Mouse (Mus musculus): ENCODE results near the gene Iqsec3.

Gene Iqsec3

DNA sequence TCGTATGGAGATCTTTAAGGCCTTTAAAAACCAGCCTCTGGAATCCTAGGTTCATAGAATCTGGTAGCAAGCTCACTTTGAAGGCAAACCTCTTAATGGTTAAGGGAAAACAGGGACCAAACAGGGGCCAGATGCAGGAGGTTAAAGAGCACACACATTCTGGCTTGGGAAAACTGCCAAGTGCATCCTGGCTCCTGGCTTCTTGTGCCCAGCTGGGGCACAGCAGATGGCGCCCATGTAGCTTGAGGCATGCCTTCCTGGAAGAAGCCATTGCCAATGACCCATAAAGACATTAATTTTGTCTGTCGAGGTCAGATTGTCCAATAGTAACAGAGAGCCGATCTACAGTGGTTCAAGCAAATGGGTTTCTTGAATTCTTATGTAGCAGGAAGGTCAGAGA is 109.5 kb downstream of the Iqsec3 start:
- DNase-seq, result no peak

DNA sequence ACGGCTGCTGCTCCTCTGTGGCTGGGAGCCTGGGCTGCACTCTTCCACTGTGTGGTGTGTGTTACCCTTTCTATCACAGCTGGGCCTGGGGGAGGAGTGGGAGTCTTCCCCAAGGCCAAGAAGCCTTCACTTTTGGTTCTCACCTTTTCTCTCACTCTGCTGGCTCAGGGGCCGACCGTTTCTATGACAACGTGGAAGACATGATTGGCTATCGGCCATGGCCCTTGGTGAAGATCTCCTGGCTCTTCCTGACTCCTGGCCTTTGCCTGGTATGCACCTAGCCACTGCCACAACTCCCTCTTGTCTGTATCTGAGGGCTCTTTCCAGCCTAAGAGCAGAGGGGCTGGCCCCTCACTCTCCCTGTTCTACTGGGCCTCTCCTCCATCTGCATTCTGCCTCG is 110.4 kb downstream of the Iqsec3 start:
- no peak for DNase-seq

GRCm38 (mm10) chr6:121357232-121357631 is 116.2 kb downstream of the Iqsec3 start:
- DNase-seq, result no peak

DNA sequence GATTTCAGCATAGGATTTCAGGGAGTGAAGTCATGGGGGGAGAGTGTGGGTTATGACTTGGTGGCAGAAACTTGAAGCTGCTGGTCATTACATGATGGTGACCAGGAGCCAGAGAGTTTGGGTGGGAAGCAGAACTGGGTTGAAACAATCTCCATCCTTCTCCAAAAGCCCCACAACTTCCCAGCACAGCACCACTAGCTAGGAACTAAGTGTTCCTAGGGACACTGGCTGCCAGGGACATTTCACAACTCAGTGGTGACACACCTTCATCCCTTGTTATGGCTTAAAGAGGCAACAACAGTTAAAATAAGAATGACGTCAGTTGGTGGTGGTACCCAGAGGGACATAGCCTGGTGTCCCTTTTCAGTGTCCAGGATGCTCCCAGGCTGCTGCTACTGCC is 117.4 kb downstream of the Iqsec3 start:
- DNase-seq, result no peak

DNA sequence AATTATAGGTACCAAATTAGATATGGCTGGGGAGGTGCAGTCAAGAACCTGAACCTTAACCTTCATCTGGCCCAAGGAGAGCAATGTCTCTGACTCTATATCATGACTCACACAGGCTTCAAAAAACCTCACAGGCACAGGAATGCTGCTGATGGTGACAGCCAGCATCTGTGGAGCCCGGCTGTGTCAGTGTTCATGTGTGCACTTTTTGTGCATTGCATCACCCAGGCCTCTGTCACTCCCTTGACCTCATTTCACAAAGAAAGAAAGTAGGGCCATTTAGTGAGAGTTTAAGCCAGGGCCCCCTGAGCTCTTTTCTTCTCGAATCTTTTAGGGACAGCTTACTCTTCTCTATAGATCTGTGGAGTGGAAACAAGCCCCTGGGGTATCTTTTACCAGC is 121.2 kb downstream of the Iqsec3 start:
- DNase-seq, result no peak

- DNase-seq, result no peak
Observed at GRCm38 (mm10) chr6:121346428-121346827, 127.0 kb downstream of the Iqsec3 start.

DNA sequence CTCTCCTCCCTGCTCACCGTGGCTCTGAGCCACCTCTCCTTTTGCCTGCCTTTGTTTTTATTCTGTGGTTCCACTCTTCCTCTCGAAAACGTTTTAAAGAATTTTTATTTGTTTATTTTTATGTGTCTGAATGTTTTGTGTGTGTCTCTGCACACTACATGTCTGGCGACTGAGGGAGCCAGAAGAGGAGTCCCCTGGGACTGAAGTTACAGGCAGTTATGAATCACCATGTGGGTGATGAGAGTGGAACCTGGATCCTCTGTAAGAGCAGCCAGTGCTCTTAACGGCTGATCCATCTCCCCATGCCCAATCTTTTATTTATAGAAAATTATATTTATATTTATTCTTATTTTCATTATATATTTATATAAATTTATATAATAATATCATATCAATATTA is 129.1 kb downstream of the Iqsec3 start:
- DNase-seq, result no peak

GRCm38 (mm10) chr6:121343771-121344123 is 129.7 kb downstream of the Iqsec3 start:
- no peak for DNase-seq

DNA sequence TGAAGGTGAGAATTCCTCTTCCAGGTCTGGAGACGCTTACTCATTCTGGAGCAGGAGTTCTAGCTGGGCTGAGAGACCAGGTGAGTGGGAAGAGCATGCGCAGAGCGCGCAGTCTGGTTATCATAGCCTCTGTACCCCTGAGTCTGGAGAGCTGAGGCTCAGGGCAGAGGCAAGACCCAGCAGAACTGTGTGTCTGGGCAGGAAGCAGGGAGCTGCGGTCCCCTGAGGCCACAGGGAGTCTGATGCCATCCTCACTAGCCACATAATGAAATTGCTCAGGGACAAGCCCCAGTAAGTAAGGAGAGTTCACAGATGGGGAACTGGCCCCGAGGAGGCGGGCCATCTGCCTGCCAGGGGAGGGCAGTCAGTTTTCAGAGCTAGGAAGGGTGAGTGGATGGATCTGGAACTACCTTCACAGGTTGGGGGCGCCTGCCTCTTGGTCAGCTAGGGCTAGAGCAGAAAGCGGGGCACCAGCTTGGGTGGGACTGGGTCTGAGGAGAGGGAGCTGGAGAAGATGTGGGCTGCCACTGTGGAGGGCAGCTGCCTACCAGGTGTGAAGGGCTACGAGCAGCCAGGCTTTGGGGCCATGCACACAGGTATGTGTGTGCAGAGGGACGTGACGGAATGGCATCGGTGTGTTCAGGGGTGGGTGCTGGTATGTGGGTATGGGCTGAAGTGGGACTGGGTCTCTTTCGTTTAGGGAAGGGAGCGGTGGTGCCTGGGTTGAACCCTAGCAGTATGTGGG is 130.3 kb downstream of the Iqsec3 start, which contains the start of gene Slc6a12:
Slc6a12 (plus strand) TSS at position 51 of the 745 bp plus-strand sequence.
- no peak for DNase-seq

- DNase-seq, result no peak
Observed at GRCm38 (mm10) chr6:121341650-121342049, 131.8 kb downstream of the Iqsec3 start.

- DNase-seq, result no peak
Observed at GRCm38 (mm10) chr6:121338519-121338896, 135.0 kb downstream of the Iqsec3 start.

DNA sequence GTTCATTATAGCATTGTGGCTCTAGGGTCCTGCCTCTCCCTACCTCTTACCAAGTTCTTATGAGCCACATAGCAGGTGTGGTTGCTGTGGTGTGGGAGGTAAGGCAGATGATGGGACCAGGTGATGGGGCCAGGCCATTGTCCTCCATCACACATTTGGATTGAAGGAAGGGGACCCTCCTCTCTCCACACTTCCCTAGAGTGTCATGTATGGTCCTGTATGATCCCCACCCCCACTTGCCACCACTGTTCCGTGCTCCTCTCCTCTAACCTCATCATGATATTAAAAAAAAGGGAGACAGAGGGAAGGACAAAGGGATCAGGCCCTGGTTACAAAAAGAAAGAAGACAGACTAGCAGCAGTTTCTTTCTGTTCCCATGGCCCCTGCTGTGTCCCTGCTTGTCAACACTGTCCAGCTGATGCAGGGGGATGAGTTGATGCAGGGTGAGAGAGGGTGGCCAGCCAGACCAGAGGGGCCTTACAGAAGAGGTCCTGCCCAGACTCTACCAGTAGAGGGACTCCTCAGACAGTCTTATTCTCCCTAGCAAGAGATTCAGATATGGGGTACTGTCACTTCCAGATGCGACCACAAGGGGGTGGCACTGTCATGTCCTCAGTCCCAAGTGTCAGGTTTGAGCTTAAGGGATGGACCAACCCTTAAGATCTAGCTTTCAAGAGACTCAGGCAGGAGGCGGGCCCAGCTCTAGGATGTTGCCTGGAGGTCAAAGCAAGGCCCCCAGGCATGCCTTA is 135.5 kb downstream of the Iqsec3 start:
- peak; percentile 73 for DNase-seq

- DNase-seq, result no peak
Observed at GRCm38 (mm10) chr6:121337229-121337628, 136.2 kb downstream of the Iqsec3 start.

GRCm38 (mm10) chr6:121336558-121336957 is 136.9 kb downstream of the Iqsec3 start:
- DNase-seq, result no peak

GRCm38 (mm10) chr6:121335841-121336240 is 137.6 kb downstream of the Iqsec3 start:
- no peak for DNase-seq

- DNase-seq, result no peak
Observed at GRCm38 (mm10) chr6:121329848-121330508, 143.5 kb downstream of the Iqsec3 start.

DNA sequence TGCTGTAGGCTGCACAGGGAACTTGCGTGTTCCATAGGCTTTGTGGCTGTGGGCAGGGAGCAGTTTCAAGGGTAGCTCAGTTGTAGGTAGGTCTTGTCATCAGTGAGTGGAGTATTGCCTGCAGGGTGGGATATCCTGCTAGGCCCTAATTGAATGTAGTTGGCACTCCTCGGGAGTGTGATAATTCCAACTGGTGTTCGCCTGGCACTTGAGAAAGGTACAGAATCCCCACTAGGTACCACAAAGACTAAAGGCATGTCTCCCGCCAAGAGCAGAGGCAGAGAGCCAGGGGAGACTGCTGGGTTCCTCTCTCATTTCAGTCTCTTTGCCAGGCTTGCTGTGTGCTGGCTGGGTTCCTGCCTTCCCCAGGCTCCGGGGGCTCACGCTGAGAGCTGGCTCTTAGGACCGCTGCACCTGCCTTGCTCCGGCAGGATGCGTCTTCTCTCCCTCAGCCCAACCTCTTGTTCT is 145.0 kb downstream of the Iqsec3 start:
- DNase-seq, result peak; percentile 90

- no peak for DNase-seq
Observed at GRCm38 (mm10) chr6:121326486-121327069, 146.9 kb downstream of the Iqsec3 start.

DNA sequence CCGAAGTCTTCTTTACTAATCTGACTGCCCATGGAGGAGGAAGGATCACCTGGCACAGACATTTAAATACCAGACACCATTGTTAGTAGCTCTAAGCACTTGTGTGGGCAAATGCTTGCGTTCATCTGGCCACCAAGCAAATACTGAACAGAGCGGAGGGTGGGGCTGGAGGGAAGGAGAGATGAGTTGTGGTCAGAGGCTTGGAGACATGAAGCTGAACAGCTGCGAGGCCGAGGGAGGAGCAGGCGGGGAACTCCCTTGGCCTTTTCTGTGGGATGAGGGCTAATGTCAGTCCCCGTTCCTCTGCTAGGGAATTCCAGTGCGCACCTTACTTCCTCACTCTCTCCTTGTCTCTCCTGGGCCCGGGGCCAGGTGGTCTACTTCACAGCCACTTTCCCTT is 147.7 kb downstream of the Iqsec3 start:
- no peak for DNase-seq

DNA sequence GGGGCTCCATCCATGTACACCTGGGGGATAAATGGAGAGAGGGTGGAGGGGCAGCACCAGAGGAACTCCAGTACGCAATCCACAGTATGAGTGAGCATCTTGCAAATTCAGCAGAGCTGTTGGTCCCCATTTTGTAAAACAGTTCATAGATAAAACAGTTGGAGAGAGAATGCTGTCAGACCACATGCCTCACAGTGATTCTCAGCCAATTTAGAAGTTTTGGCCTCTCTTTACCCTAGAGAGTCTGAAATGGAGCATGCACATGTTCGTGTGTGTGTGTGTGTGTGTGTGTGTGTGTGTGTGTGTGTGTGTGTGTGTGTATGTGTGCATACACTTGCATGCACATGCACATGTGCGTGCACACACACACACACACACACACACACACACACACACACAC is 148.2 kb downstream of the Iqsec3 start:
- DNase-seq, result no peak
